In genomic region chr5:150118124-150118454, GRCm38 (mm10) we compare ENCODE assay signal across 8 mouse cellular contexts. TPM values are rescaled to one million over a fixed set of nuclear protein-coding genes. Genes with fewer than 3 reads are reported as not detected.
DNase-seq lines count a peak whose midpoint lies in the region; ATAC-seq and TF ChIP-seq lines count a peak whose summit lies in the region.

No protein-coding gene starts in this region.

- H3K4me3 ChIP-seq in heart, adult 2 months, result peak overlapping the region; percentile 78
- H3K4me3 ChIP-seq in testis, adult 2 months (ENCODE audit: control insufficient read depth, low read depth, low read length), result peak overlapping the region; percentile 66
- peak overlapping the region; percentile 72 for H3K4me3 ChIP-seq in liver, embryonic 12.5 days

- no peaks in the 10 kb centered on the region; the same call in 1 of the 2 replicates for H3K36me3 ChIP-seq in heart, adult 2 months (ENCODE audit: control insufficient read depth, insufficient read depth, low read length)
- H3K36me3 ChIP-seq in testis, adult 2 months (ENCODE audit: control insufficient read depth, insufficient read depth, low read length), result no peaks in the 10 kb centered on the region
- no peaks in the 10 kb centered on the region for H3K36me3 ChIP-seq in liver, embryonic 12.5 days

- no peak for TF ChIP-seq EP300 in heart, adult 2 months (IDR thresholded peaks at IDR 0.05; ENCODE audit: insufficient read depth, low read depth, low read length)

- H3K9me3 ChIP-seq in liver, embryonic 12.5 days (replicated peaks), result peaks cover 6% of the 10 kb centered on the region; the same call in 1 of the 2 replicates

- TF ChIP-seq POLR2A in heart, adult 2 months (IDR thresholded peaks at IDR 0.05; ENCODE audit: insufficient read depth, low read depth, low read length), result peak; percentile 74; the same call in 1 of the 2 replicates
- TF ChIP-seq POLR2A in testis, adult 2 months (IDR thresholded peaks at IDR 0.05; ENCODE audit: control insufficient read depth, low read depth, low read length), result no peak

- DNase-seq in heart, adult 2 months, result peak in 1 of 2 experiments; percentile 36
- no peak for DNase-seq in heart, postnatal 25 days (ENCODE audit: low spot score)
- no peak for DNase-seq in testis, postnatal 10 days (ENCODE audit: low spot score)
- DNase-seq in adrenal gland, adult 2 months, result no peak
- DNase-seq in Muller cell, postnatal 12 days (ENCODE audit: inconsistent ontology term), result no peak

- no peak for TF ChIP-seq CTCF in heart, adult 2 months (IDR thresholded peaks at IDR 0.05)
- no peak for TF ChIP-seq CTCF in testis, adult 2 months (IDR thresholded peaks at IDR 0.05; ENCODE audit: control insufficient read depth, insufficient read depth, insufficient replicate concordance, low read depth, low read length)

- peak overlapping the region; percentile 84 for H3K27ac ChIP-seq in heart, adult 2 months
- no peak overlapping the region for H3K27ac ChIP-seq in testis, adult 2 months (ENCODE audit: control insufficient read depth, insufficient read depth, low read depth, low read length)
- H3K27ac ChIP-seq in liver, embryonic 12.5 days, result no peak overlapping the region

- H3K4me1 ChIP-seq in heart, adult 2 months (ENCODE audit: control insufficient read depth, insufficient read depth, low read length), result peaks cover 7% of the 10 kb centered on the region
- peaks cover 14% of the 10 kb centered on the region for H3K4me1 ChIP-seq in testis, adult 2 months (ENCODE audit: control insufficient read depth, insufficient read depth, low read length)
- peaks cover 27% of the 10 kb centered on the region for H3K4me1 ChIP-seq in liver, embryonic 12.5 days

- intact Hi-C loops in heart, adult 2 months (cut with DNase I), result no loop called here
- intact Hi-C loops in heart, postnatal 25 days (cut with DNase I), result loop anchor here (2.0 kb wide), 1 partner anchor 31 kb away; no protein-coding TSS in a partner anchor

- H3K27me3 ChIP-seq in heart, adult 2 months (ENCODE audit: control insufficient read depth, insufficient read depth, low read length), result no peaks in the 10 kb centered on the region
- H3K27me3 ChIP-seq in testis, adult 2 months (ENCODE audit: control insufficient read depth, insufficient read depth, low read length), result no peaks in the 10 kb centered on the region
- H3K27me3 ChIP-seq in liver, embryonic 12.5 days (replicated peaks), result peaks cover 6% of the 10 kb centered on the region; the same call in 1 of the 2 replicates

- ATAC-seq in liver, embryonic 12.5 days, result no peak
- ATAC-seq in megakaryocyte progenitor cell, adult 5-6 weeks (replicated peaks; ENCODE audit: poor library complexity), result no peak

- peak overlapping the region; percentile 91 for H3K4me2 ChIP-seq in liver, embryonic 12.5 days

- WGBS in heart, adult 2 months, result 15% methylated on average over 8 of the region's 8 CpGs
- 17% methylated on average over 8 of the region's 8 CpGs for WGBS in liver, embryonic 12.5 days (ENCODE audit: insufficient replicate concordance)

- H3K9ac ChIP-seq in heart, adult 2 months (ENCODE audit: low read depth, low read length), result no peak overlapping the region
- H3K9ac ChIP-seq in liver, embryonic 12.5 days, result no peak overlapping the region

- no peaks in the 10 kb centered on the region for H3K79me2 ChIP-seq in heart, adult 2 months (replicated peaks; ENCODE audit: control insufficient read depth, insufficient read depth, low read length)

RNA-seq across cellular contexts. Expression of gene Fry, which starts 0.4 kb away (rescaled TPM):
- total RNA-seq in heart, adult 2 months (2021), result 100 to 1,000 TPM; 117 to 153 TPM
- 43.8 and 55.9 TPM in 2 replicates for polyA plus RNA-seq in heart, adult 2 months (2012; rRNA removed)
- 100 to 1,000 TPM; 120 to 150 TPM for total RNA-seq in heart, postnatal 25 days (2021)
- polyA plus RNA-seq in testis, adult 2 months (2012; rRNA removed), result 7.1 and 8.4 TPM in 2 replicates
- 4.0 and 4.1 TPM in 2 replicates for polyA plus RNA-seq in liver, embryonic 12.5 days (2016; fragmentation: Nextera tagmentation; extraction: Ambion mirVana)
- total RNA-seq in adrenal gland, adult 2 months (2021), result 10 to 100 TPM; 27.0 to 44.4 TPM
- 15.6 and 16.4 TPM in 2 replicates for polyA plus RNA-seq in adrenal gland, adult 2 months (2012; rRNA removed)
- total RNA-seq in megakaryocyte progenitor cell, adult 5-6 weeks (2015), result 17.8 and 22.1 TPM in 2 replicates
- 19.2 and 21.1 TPM in 2 replicates for total RNA-seq in megakaryocyte progenitor cell, adult 5-6 weeks (2017)
